Mouse (Mus musculus) thymus, adult 2 months (tissue): ENCODE results near the gene S100a8. TPM values are rescaled to one million over a fixed set of nuclear protein-coding genes. Genes with fewer than 3 reads are reported as not detected.

Experiments used
- DNase-seq: peaks from one replicate; pipeline ENCODE4 v3.0.0; 2021
- H3K27ac ChIP-seq: fragments of 200-500 bp; 2 replicates; pipeline ENCODE4 v1.5.1; 2012; ENCODE audit warnings: low read length, control low read depth; ENCODE audit not compliant: control insufficient read depth, insufficient read depth
- H3K27me3 ChIP-seq: fragments of 200-500 bp; 2 replicates; pipeline ENCODE4 v1.6.1; 2012; ENCODE audit warnings: mild to moderate bottlenecking, low read length, moderate library complexity, mixed read lengths; ENCODE audit not compliant: control insufficient read depth, insufficient read depth
- H3K36me3 ChIP-seq: fragments of 200-500 bp; 2 replicates; pipeline ENCODE4 v1.6.1; 2012; ENCODE audit warnings: mild to moderate bottlenecking, low read length, moderate library complexity; ENCODE audit not compliant: control insufficient read depth, insufficient read depth
- H3K4me1 ChIP-seq: fragments of 200-500 bp; replicated peaks from 2 replicates; pipeline ENCODE4 v1.6.1; 2012; ENCODE audit warnings: low read length; ENCODE audit not compliant: control insufficient read depth, insufficient read depth
- H3K4me3 ChIP-seq: fragments of 200-500 bp; 2 replicates; pipeline ENCODE4 v1.5.1; 2012; ENCODE audit warnings: mild to moderate bottlenecking, low read length, control low read depth, moderate library complexity; ENCODE audit not compliant: control insufficient read depth, insufficient read depth
- CTCF ChIP-seq: fragments of 200-500 bp; IDR thresholded peaks from 2 replicates; pipeline ENCODE4 v1.5.1; 2012; ENCODE audit warnings: mild to moderate bottlenecking, control low read depth, low read length, moderate library complexity, borderline replicate concordance; ENCODE audit not compliant: control insufficient read depth, poor library complexity, insufficient read depth; ENCODE audit errors: extremely low read depth
- POLR2A ChIP-seq: fragments of 200-500 bp; IDR thresholded peaks from 2 replicates; pipeline ENCODE4 v1.6.1; 2012; ENCODE audit warnings: mild to moderate bottlenecking, low read length, control low read depth, moderate library complexity; ENCODE audit not compliant: control insufficient read depth, poor library complexity, insufficient read depth; ENCODE audit errors: extremely low read depth
- WGBS: fragments of 180-500 bp; shearing (Covaris S2); methylation state at CpG from one replicate; pipeline ENCODE4 v1.1.7; 2018; 5-methylcytosine and 5-hydroxymethylcytosine counted together
- polyA plus RNA-seq: library from polyadenylated mRNA; depleted of rRNA; stranded (reverse); fragments of >200 nt; gene quantifications from 2 replicates; pipeline ENCODE4 v1.2.3, GENCODE M21; 2012

The S100a8 gene
- polyA plus RNA-seq, 1 experiment: 13.3 TPM

- Histone ChIP-seq H3K36me3 (no peaks in the 10 kb centered on the region), H3K27ac (no peak overlapping the region), H3K4me1 (no peaks in the 10 kb centered on the region), H3K4me3 (no peak overlapping the region), H3K27me3 (no peaks in the 10 kb centered on the region)
- TF ChIP-seq CTCF (no peak), POLR2A (no peak)
- DNase-seq: no peak
Observed at GRCm38 (mm10) chr3:90648981-90649380, 19.8 kb upstream of the S100a8 start.

- H3K4me1 ChIP-seq: no peaks in the 10 kb centered on the region
- no peaks in the 10 kb centered on the region for H3K36me3 ChIP-seq
- DNase-seq: no peak
- TF ChIP-seq POLR2A: no peak
- 97% methylated on average over 2 of the region's 2 CpGs for WGBS
- no peak overlapping the region for H3K27ac ChIP-seq
- no peak overlapping the region for H3K4me3 ChIP-seq
- H3K27me3 ChIP-seq: no peaks in the 10 kb centered on the region
Observed at GRCm38 (mm10) chr3:90649832-90650231, 18.9 kb upstream of the S100a8 start.

GRCm38 (mm10) chr3:90652878-90653508 is 15.8 kb upstream of the S100a8 start:
- Histone ChIP-seq H3K27ac (no peak overlapping the region), H3K4me1 (no peaks in the 10 kb centered on the region), H3K36me3 (no peaks in the 10 kb centered on the region), H3K4me3 (no peak overlapping the region), H3K27me3 (no peaks in the 10 kb centered on the region)
- no peak for TF ChIP-seq CTCF
- no peak for TF ChIP-seq POLR2A
- DNase-seq: peak; percentile 64
- 39% methylated on average over 5 of the region's 5 CpGs for WGBS

- Histone ChIP-seq H3K27me3 (no peaks in the 10 kb centered on the region), H3K4me1 (no peaks in the 10 kb centered on the region), H3K27ac (no peak within 1 kb of the TSS), H3K4me3 (no peak within 1 kb of the TSS), H3K36me3 (no peaks in the 10 kb centered on the region)
- TF ChIP-seq POLR2A (no peak), CTCF (no peak)
- no peak for DNase-seq
Observed at GRCm38 (mm10) chr3:90653717-90654116, 15.1 kb upstream of the S100a8 start, which contains the start of gene S100a7a. TSS of gene S100a7a (plus strand) at chr3:90654017.

- no peak overlapping the region for H3K27ac ChIP-seq
- 77% methylated on average over 4 of the region's 4 CpGs for WGBS
- no peak overlapping the region for H3K4me3 ChIP-seq
Observed at GRCm38 (mm10) chr3:90657405-90657804, 11.4 kb upstream of the S100a8 start.

GRCm38 (mm10) chr3:90659364-90660044 is 9.3 kb upstream of the S100a8 start:
- no peak for DNase-seq
- no peaks in the 10 kb centered on the region for H3K36me3 ChIP-seq
- H3K27ac ChIP-seq: no peak overlapping the region
- no peak overlapping the region for H3K4me3 ChIP-seq
- H3K27me3 ChIP-seq: no peaks in the 10 kb centered on the region
- no peaks in the 10 kb centered on the region for H3K4me1 ChIP-seq
- TF ChIP-seq POLR2A (no peak), CTCF (no peak)

More at GRCm38 (mm10) chr3:90657405-90657804, 11.4 kb upstream of the S100a8 start:
- Histone ChIP-seq H3K27me3 (no peaks in the 10 kb centered on the region), H3K36me3 (no peaks in the 10 kb centered on the region), H3K4me1 (no peaks in the 10 kb centered on the region)
- peak; percentile 11 for DNase-seq
- TF ChIP-seq CTCF (no peak), POLR2A (no peak)

GRCm38 (mm10) chr3:90664219-90664618 is 4.6 kb upstream of the S100a8 start:
- Histone ChIP-seq H3K27me3 (no peaks in the 10 kb centered on the region), H3K36me3 (no peaks in the 10 kb centered on the region), H3K4me1 (no peaks in the 10 kb centered on the region), H3K27ac (no peak overlapping the region), H3K4me3 (no peak overlapping the region)
- TF ChIP-seq POLR2A (no peak), CTCF (no peak)
- no peak for DNase-seq
- 84% methylated on average over 2 of the region's 2 CpGs for WGBS
